Comparison of ENCODE assay signal across 27 mouse cellular contexts in genomic region chr11:117243536-117244290, GRCm38 (mm10). TPM values are rescaled to one million over a fixed set of nuclear protein-coding genes. Genes with fewer than 3 reads are reported as not detected.
DNase-seq lines count a peak whose midpoint lies in the region; ATAC-seq and TF ChIP-seq lines count a peak whose summit lies in the region.
"Had no signal": no experiment of that assay in that cellular context is flagged by ENCODE, and none has a peak within 500 bp of the region (broad histone marks: within the 10 kb centered on the region; RNA-seq: fewer than 3 reads in every experiment).

No protein-coding gene starts in this region.

- TF ChIP-seq POLR2A in thymus, adult 2 months (IDR thresholded peaks at IDR 0.05; ENCODE audit: control insufficient read depth, extremely low read depth, insufficient read depth, low read length, poor library complexity) = no peak

- ATAC-seq in CD4-positive, CD25-positive, alpha-beta regulatory T cell, adult 4 months = peak; percentile 7
- no peak for ATAC-seq in intestine, embryonic 16.5 days
- ATAC-seq: forebrain, postnatal 0 days; lung, postnatal 0 days; midbrain, embryonic 13.5 days had no signal

- WGBS in thymus, adult 2 months = 92% methylated on average over 12 of the region's 12 CpGs
- WGBS in intestine, embryonic 16.5 days = 82% methylated on average over 12 of the region's 12 CpGs

- no peaks in the 10 kb centered on the region for H3K27me3 ChIP-seq in thymus, adult 2 months (ENCODE audit: control insufficient read depth, insufficient read depth, low read length)
- no peaks in the 10 kb centered on the region for H3K27me3 ChIP-seq in intestine, embryonic 16.5 days (replicated peaks; ENCODE audit: control insufficient read depth, insufficient read depth, low read length)
- H3K27me3 ChIP-seq: embryonic facial prominence, embryonic 13.5 days; hindbrain, embryonic 15.5 days; limb, embryonic 15.5 days; liver, embryonic 13.5 days had no signal

- H3K4me3 ChIP-seq in thymus, adult 2 months (ENCODE audit: control insufficient read depth, insufficient read depth, low read length) = no peak overlapping the region
- no peak overlapping the region for H3K4me3 ChIP-seq in intestine, embryonic 16.5 days (ENCODE audit: low read length)
- H3K4me3 ChIP-seq: embryonic facial prominence, embryonic 13.5 days; heart, adult 2 months; heart, embryonic 13.5 days; hindbrain, embryonic 10.5 days; hindbrain, embryonic 15.5 days; limb, embryonic 10.5 days; limb, embryonic 15.5 days; liver, embryonic 13.5 days; midbrain, embryonic 13.5 days had no signal

- no peaks in the 10 kb centered on the region for H3K9me3 ChIP-seq in intestine, embryonic 16.5 days (ENCODE audit: control insufficient read depth, low read length)
- H3K9me3 ChIP-seq: embryonic facial prominence, embryonic 13.5 days; heart, embryonic 13.5 days; hindbrain, embryonic 10.5 days; hindbrain, embryonic 15.5 days; limb, embryonic 10.5 days; limb, embryonic 15.5 days; liver, embryonic 13.5 days; midbrain, embryonic 13.5 days had no signal

- no peak for DNase-seq in thymus, adult 2 months
- no peak for DNase-seq in thymus, postnatal 25 days
- peak; percentile 71 for DNase-seq in ZHBTc4 (ENCODE audit: low read depth, low spot score)
- DNase-seq in embryo, embryonic 10 days (ENCODE audit: low spot score) = no peak
- no peak for DNase-seq in right cerebral cortex, postnatal 10 days (ENCODE audit: low spot score in 2 of 2)
- DNase-seq: cerebellum, adult 9-10 months; cerebellum, postnatal 36 days; forebrain, postnatal 0 days; heart, adult 2 months; heart, postnatal 10 days; kidney, adult 2 months; kidney, postnatal 10 days; liver, embryonic 13.5 days; lung, adult 18-20 months; lung, postnatal 4 days; right cerebral cortex, postnatal 14 days had no signal

- H3K9ac ChIP-seq in intestine, embryonic 16.5 days (ENCODE audit: low read depth, low read length) = no peak overlapping the region
- H3K9ac ChIP-seq: embryonic facial prominence, embryonic 13.5 days; forebrain, postnatal 0 days; heart, embryonic 13.5 days; hindbrain, embryonic 15.5 days; limb, embryonic 15.5 days; liver, embryonic 13.5 days; midbrain, embryonic 13.5 days had no signal

- no peak for TF ChIP-seq CTCF in thymus, adult 2 months (IDR thresholded peaks at IDR 0.05; ENCODE audit: borderline replicate concordance, control insufficient read depth, extremely low read depth, insufficient read depth, low read length, poor library complexity)

- no peak overlapping the region for H3K4me2 ChIP-seq in intestine, embryonic 16.5 days (ENCODE audit: low read depth, low read length)
- H3K4me2 ChIP-seq: embryonic facial prominence, embryonic 13.5 days; heart, embryonic 13.5 days; hindbrain, embryonic 15.5 days; limb, embryonic 15.5 days; liver, embryonic 13.5 days; midbrain, embryonic 13.5 days had no signal

- H3K36me3 ChIP-seq in thymus, adult 2 months (ENCODE audit: control insufficient read depth, insufficient read depth, low read length) = no peaks in the 10 kb centered on the region
- H3K36me3 ChIP-seq in intestine, embryonic 16.5 days (ENCODE audit: control insufficient read depth, insufficient read depth, low read length) = no peaks in the 10 kb centered on the region
- H3K36me3 ChIP-seq: embryonic facial prominence, embryonic 13.5 days; heart, embryonic 13.5 days; hindbrain, embryonic 10.5 days; hindbrain, embryonic 15.5 days; liver, embryonic 13.5 days; midbrain, embryonic 13.5 days had no signal

- peak overlapping the region; percentile 63; the same call in 1 of the 2 replicates for H3K27ac ChIP-seq in thymus, adult 2 months (ENCODE audit: control insufficient read depth, insufficient read depth, low read length)
- no peak overlapping the region for H3K27ac ChIP-seq in intestine, embryonic 16.5 days (ENCODE audit: low read length)
- H3K27ac ChIP-seq: embryonic facial prominence, embryonic 13.5 days; heart, adult 2 months; hindbrain, embryonic 10.5 days; hindbrain, embryonic 15.5 days; limb, embryonic 10.5 days; limb, embryonic 15.5 days; liver, embryonic 13.5 days; midbrain, embryonic 13.5 days; stomach, postnatal 0 days had no signal

- H3K4me1 ChIP-seq in thymus, adult 2 months (replicated peaks; ENCODE audit: control insufficient read depth, insufficient read depth, low read length) = peaks cover 54% of the 10 kb centered on the region
- peaks cover 13% of the 10 kb centered on the region for H3K4me1 ChIP-seq in intestine, embryonic 16.5 days (ENCODE audit: control insufficient read depth, insufficient read depth, low read length)

RNA-seq across cellular contexts. Expression of gene Sept9, which starts 44.3 kb away (rescaled TPM):
- 113 and 139 TPM in 2 replicates for polyA plus RNA-seq in thymus, adult 2 months (2012; rRNA removed)
- 100 to 1,000 TPM; 277 to 424 TPM for polyA plus RNA-seq in CD4-positive, CD25-positive, alpha-beta regulatory T cell, adult 4 months (2017; shearing (Covaris generic))
- 183 and 191 TPM in 2 replicates for polyA plus RNA-seq in intestine, embryonic 16.5 days (2015; fragmentation: Nextera tagmentation; extraction: Ambion mirVana)
